Mouse (Mus musculus): Measurements from ENCODE around the gene Pex26.

DNA sequence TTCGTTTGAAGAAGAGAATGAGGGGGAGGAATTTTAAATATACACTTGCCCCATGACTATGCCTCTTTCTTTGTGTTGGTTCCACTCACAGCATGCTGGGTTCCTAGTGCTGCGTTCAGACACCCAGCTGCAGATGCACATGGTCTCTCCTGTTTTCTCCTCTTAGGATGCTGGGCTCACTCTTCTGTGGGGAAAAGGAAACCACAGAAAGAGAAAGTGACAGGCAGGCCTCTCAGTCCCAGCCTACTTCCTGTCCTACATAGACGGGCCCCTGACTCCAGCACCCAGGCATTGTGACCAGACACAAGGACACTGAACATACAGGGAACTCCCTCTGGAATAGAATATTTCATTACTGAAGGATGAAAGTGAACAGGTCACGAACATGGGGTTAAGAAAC lies 42.6 kb downstream of the Pex26 start:
- TF ChIP-seq GATA1 (IDR thresholded peaks at IDR 0.05; ENCODE audit: borderline replicate concordance, low read length): no peak
- no peak for TF ChIP-seq CTCF (IDR thresholded peaks at IDR 0.05; ENCODE audit: low read depth, low read length)
- no peak for TF ChIP-seq GATA2 (IDR thresholded peaks at IDR 0.05; ENCODE audit: borderline replicate concordance, low read depth, low read length)

Data from G1E (cell line).